Mouse (Mus musculus) C2C12 (cell line): ENCODE measurements around the gene Rnf126.

Experiments
- CTCF ChIP-seq: IDR thresholded peaks from one replicate; pipeline ENCODE4 v1.5.1; 2011; ENCODE audit not compliant: control insufficient read depth, insufficient read depth, insufficient read length
- MYOG ChIP-seq: IDR thresholded peaks from one replicate; pipeline ENCODE4 v1.6.1; 2011; ENCODE audit not compliant: control insufficient read depth, insufficient read length; ENCODE audit errors: extremely low read depth
- USF1 ChIP-seq: IDR thresholded peaks from one replicate; pipeline ENCODE4 v1.6.1; 2011; ENCODE audit warnings: low read depth, mild to moderate bottlenecking, control low read depth, moderate library complexity

DNA sequence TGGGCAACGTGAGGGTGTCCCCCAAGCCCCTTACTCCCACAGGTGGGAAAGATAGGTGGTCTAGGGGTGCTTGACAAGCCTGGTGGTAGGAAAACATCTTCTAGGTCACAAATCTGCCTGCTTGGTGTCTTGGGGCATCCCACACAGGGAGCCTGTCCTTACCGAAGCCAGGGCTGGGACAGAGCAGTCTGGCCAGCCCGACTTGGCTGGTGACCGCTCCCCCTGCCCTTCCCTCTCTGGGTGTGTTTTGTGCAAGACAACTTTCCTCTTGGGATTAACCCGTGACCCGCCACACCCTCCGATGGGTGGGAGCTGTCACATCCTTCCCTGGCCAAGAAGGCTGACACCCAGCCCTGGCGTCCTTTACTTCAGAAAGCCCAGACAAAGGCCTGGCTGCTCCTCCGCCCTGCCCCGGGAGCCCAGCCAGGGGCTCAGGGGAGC, 27.8 kb upstream of the Rnf126 start:
- TF ChIP-seq CTCF = no peak
- no peak for TF ChIP-seq USF1
- no peak for TF ChIP-seq MYOG
